Mouse (Mus musculus) CD4-positive helper T cell, adult 2 months (primary cell): ENCODE results near the gene Dhrs2.

ENCODE experiments used
- DNase-seq: peaks from one replicate; pipeline ENCODE4 v3.0.0-alpha.2; 2012; ENCODE audit warnings: low read depth, missing footprints, low spot score

Gene Dhrs2

DNA sequence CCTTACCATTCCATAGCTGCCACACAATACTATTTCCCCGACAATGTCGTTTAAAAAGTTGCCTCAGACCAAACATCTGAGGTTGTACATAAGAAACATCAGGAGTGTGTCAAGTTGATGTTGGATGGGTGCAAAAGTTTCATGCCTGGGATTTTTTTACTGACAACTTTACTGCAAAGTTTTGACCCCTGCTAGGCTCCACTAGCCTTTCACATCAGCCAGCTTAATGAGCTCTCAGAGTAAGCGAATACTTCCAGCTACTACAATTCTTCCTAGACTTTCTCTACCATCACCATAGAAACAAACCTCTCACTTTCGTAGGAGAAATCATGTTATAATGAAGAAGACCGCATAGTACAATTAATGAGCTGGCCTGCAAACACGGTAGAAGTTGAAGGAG, 26.5 kb downstream of the Dhrs2 start:
- no peak for DNase-seq

DNA sequence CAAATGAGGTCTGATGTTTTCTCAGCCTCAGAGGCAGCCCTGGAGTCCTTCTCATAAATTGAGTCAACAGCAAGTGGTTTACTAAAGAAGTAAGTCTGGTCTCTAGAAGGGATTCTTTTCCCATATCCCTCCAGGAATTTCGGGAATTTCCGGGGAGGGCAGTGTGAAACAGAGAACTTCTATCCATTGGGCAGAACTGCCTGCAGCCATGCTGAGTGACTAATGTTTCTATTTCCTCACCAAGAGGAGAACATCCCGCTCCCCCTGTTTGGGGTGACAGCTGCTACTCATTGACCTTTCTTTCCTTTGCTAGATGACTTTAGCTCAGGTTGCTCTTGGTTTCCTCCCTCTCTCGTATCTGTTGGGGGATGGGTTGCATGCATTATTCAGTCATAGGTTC, 31.8 kb downstream of the Dhrs2 start:
- DNase-seq = no peak

DNA sequence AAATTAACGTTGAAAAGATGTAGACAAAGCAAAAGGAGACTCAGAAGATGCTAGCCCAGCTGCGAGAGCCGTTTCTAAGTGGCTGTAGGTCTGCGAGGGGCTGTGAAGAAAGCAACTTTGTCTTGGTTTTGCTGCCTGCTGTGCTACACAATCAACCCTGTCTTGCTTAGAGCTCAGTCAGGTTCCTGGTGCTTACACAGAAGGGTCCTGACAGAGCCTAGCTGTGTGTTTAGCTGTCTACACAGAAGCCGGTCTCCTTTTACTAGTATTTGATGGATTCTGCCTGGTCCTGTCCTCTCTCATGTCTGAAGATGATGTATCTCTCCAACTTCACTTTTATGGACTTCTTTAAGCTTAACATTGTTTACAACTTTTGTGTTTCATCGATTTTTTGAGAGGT, 33.6 kb downstream of the Dhrs2 start:
- no peak for DNase-seq

DNA sequence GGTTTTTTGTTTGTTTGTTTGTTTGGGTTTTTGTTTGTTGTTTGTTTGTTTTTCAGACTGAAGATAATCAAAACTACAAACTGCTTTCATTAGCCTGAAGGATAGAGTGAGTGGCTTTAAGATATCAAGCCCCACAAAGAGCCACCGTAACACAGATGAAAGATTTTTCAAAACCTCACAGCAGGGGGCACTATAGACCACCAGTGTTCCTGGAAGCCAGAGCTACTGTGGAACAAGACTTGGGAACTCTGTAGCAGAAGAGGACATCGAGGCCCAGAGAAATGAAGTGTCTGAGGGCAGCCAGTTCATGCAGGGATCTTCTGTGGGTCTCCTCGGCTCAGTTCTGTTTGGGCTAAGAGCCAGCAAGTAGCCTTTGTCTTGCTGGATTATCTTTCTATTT, 49.4 kb downstream of the Dhrs2 start:
- DNase-seq = no peak

DNA sequence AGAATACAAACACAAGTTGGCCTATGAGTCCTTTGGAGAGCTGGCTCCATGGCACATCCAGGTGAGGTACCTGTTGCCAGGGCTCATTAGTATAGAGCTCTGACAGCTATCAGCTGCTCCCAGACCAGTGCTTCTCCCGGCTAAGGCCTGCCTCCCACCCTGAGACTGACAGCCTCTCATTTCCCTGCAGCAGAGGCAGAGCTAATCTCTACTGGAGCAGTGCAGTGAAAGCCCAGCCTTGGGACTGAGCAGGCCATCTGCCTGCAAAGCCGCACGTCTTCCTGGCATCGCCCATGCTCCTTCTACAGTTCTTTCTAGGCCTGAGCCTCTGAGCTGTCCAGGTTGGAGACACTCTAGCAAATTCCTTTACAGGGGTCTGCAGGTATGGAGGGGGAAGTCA, 51.2 kb downstream of the Dhrs2 start:
- no peak for DNase-seq

DNA sequence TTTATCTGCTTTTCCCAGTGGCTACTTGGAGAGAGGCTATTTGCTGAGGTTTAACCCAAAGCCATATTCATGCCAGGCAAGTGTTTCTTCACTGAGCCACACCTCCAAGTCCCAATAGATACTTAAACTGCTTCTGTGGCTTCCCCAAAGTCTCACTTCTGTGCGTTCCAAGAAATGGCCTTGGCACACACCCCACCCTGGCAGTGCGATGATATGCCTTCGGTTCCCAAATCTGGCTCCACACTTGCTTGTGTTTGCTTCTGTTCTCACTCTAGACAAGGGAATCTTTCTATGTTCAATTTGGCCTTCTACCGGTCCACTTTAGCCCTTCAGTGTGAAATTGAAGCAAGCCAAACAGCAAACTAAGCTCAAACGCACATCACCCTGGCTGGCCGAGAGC, 53.0 kb downstream of the Dhrs2 start:
- DNase-seq = no peak

DNA sequence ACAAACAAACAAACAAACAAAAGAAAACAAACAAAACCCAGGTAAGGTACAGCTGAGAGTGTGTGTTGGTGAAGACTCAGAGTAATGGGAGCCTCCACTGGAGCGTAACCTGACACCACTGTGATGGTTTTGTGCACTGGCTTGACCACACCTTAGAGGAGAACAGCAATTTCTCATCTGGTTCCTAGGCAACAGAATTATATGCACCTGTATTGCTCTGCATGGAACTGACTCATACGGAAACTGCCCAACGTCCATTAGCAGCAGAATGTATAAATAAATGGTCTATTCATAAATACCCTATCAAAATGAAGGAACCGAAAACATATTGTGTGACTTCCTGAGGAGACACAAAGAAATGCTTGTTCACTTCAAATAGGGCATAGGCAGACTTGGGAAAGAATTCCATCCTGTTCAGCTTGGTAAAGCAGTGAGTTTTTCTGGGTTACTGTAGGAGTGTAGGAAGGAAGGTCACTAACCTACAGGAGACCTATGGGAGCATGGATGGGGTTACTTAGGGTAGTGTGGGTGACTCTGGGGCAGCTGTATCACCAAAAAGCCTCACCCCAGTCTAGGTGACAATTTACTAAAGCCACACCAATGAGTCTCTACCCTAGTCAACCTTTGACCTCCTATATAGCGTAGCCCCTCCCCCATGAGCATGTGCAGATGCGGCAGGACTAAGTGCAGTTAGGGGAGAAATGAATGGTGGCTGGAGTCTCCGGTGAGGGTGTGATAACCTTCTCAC, 57.7 kb downstream of the Dhrs2 start:
- no peak for DNase-seq
